Mouse (Mus musculus) heart, postnatal 0 days (tissue): ENCODE measurements at regions not wholly inside any gene's neighbourhood (a gene's known extent, or its start where the extent isn't known, plus 50 kb on each side); places are given as distances from the start of the nearest gene placed in this dataset.

Experiments
- CTCF ChIP-seq: IDR thresholded peaks from 2 replicates; pipeline ENCODE4 v1.5.1; 2016; ENCODE audit warnings: antibody characterized with exemption, control low read depth, low read depth
- EP300 ChIP-seq: IDR thresholded peaks from 2 replicates; pipeline ENCODE4 v1.6.1; 2016; ENCODE audit warnings: antibody characterized with exemption, low read depth

DNA sequence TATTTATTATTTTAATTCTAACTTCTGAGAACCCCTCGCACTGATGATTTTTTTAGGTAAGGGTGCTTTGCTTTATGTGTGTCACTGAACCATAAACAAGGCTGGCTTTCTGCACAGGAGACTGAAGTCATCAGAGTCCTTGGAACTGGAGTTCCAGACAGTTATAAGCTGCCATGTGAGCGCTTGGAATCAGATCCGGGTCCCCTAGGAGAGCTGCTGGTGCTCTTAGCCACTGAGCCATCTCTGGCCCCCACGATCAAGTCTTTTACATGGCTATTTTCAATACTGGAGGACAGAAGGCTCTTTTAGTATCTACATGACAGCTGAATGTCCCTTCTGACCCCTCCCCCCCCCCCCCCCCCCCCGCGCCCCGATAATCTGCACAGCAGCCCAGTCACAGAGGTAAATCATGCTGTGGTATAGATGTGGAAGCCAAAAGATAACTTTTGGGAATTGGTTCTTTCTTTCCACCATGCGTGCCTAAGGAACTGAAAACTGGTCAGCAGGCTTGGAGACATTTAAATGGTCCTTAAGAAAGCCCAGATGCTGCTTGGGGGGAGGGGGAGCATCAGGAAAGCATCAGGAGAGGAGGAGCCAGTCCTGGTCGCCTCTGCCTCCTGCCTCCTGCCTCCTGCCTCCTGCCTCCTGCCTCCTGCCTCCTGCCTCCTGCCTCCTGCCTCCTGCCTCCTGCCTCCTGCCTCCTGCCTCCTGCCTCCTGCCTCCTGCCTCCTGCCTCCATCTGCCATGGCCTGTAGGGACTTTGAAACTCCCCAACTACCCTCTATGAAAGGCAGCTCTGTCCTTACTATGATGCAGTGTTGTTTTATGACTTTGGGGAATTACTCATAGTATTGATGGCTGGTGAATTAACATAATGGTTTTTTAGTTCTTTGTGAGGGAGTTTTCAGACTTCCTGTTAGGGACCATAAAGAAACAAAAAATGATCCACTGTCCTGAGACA lies 120.5 kb downstream of the Sptssa start:
- TF ChIP-seq CTCF, result no peak
- no peak for TF ChIP-seq EP300
